Mouse (Mus musculus): Measurements from ENCODE around the gene Olfr282. TPM values are rescaled to one million over a fixed set of nuclear protein-coding genes. Genes with fewer than 3 reads are reported as not detected.
A peak's percentile ranks its signal among the peaks of the same experiment; 100 is the strongest.
"Not testable (repeated sequence)": the region's sequence is repeated elsewhere in the genome, so short reads cannot be mapped to it uniquely, and the experiment has no call there.

The Olfr282 gene
- polyA plus RNA-seq (2012; rRNA removed): not detected in 2 replicates

GRCm38 (mm10) chr15:98430925-98431324, at the start of gene Olfr282:
TSS of gene Olfr282 (plus strand) at chr15:98431225.
- H3K27me3 ChIP-seq (ENCODE audit: control insufficient read depth, insufficient read depth, low read length); H3K4me1 ChIP-seq (ENCODE audit: control insufficient read depth, insufficient read depth, low read length); DNase-seq; H3K27ac ChIP-seq (ENCODE audit: insufficient read depth, low read length); H3K4me3 ChIP-seq (replicated peaks; ENCODE audit: insufficient read depth, low read depth, low read length): not testable (repeated sequence)
- 73% methylated on average over 5 of the region's 5 CpGs for WGBS

GRCm38 (mm10) chr15:98387621-98388020, 43.4 kb upstream of the Olfr282 start:
- Histone ChIP-seq H3K27ac (ENCODE audit: insufficient read depth, low read length) (no peak overlapping the region), H3K4me1 (ENCODE audit: control insufficient read depth, insufficient read depth, low read length) (no peaks in the 10 kb centered on the region), H3K27me3 (ENCODE audit: control insufficient read depth, insufficient read depth, low read length) (no peaks in the 10 kb centered on the region), H3K4me3 (replicated peaks; ENCODE audit: insufficient read depth, low read depth, low read length) (no peak overlapping the region)
- WGBS: 81% methylated on average over 2 of the region's 2 CpGs
- TF ChIP-seq CTCF (IDR thresholded peaks at IDR 0.05; ENCODE audit: borderline replicate concordance, insufficient read depth, low read depth, low read length): no peak
- no peak for TF ChIP-seq POLR2A (IDR thresholded peaks at IDR 0.05; ENCODE audit: borderline replicate concordance, insufficient read depth, low read length)
- DNase-seq: no peak

DNA sequence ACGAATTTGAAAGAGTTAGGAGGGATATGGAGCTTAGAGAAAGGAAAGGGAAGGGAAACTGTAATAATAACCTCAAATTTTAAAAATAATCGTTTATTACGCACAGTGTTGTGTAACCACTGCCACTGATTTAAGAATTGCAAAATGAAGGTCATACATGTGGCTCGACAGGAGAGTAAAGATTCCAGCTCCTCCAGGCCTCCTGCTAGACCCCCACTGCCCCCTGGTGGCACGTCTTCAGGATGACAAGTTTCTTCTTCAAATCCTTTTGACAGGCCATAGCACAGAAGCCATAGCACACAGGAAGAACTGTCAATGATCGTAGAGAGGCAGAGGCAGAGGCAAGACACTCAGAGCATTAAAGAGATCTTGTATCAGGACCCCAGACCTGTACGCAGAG, 41.2 kb upstream of the Olfr282 start:
- no peak overlapping the region for H3K4me3 ChIP-seq (replicated peaks; ENCODE audit: insufficient read depth, low read depth, low read length)
- DNase-seq: peak; percentile 52 to 53
- 33% methylated on average over 7 of the region's 7 CpGs for WGBS
- TF ChIP-seq CTCF (IDR thresholded peaks at IDR 0.05; ENCODE audit: borderline replicate concordance, insufficient read depth, low read depth, low read length) (peak; percentile 81), POLR2A (IDR thresholded peaks at IDR 0.05; ENCODE audit: borderline replicate concordance, insufficient read depth, low read length) (no peak)
- no peaks in the 10 kb centered on the region for H3K27me3 ChIP-seq (ENCODE audit: control insufficient read depth, insufficient read depth, low read length)
- H3K4me1 ChIP-seq (ENCODE audit: control insufficient read depth, insufficient read depth, low read length): no peaks in the 10 kb centered on the region
- no peak overlapping the region for H3K27ac ChIP-seq (ENCODE audit: insufficient read depth, low read length)

GRCm38 (mm10) chr15:98391081-98391902, 39.7 kb upstream of the Olfr282 start:
- TF ChIP-seq CTCF (IDR thresholded peaks at IDR 0.05; ENCODE audit: borderline replicate concordance, insufficient read depth, low read depth, low read length): no peak
- TF ChIP-seq POLR2A (IDR thresholded peaks at IDR 0.05; ENCODE audit: borderline replicate concordance, insufficient read depth, low read length): no peak
- H3K27ac ChIP-seq (ENCODE audit: insufficient read depth, low read length): no peak overlapping the region
- no peak overlapping the region for H3K4me3 ChIP-seq (replicated peaks; ENCODE audit: insufficient read depth, low read depth, low read length)
- no peak for DNase-seq
- WGBS: 49% methylated on average over 10 of the region's 10 CpGs
- no peaks in the 10 kb centered on the region for H3K27me3 ChIP-seq (ENCODE audit: control insufficient read depth, insufficient read depth, low read length)
- H3K4me1 ChIP-seq (ENCODE audit: control insufficient read depth, insufficient read depth, low read length): no peaks in the 10 kb centered on the region

DNA sequence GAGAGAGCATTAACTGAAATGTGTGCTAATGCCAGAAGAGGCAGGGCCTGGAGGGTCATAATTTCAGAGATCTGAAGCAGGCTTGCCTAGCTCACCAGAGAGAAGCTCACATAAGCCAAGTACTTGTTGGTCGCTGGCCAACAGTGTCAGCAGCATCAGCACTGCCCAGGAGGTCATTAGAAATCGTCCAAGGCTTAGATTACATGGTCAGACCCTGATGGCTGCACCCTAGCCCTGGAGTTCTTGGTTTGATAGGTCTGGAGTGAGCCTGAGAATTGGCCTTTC, 39.2 kb upstream of the Olfr282 start:
- Histone ChIP-seq H3K27ac (ENCODE audit: insufficient read depth, low read length) (no peak overlapping the region), H3K4me3 (replicated peaks; ENCODE audit: insufficient read depth, low read depth, low read length) (no peak overlapping the region)
- WGBS: 14% methylated on average over 2 of the region's 2 CpGs

DNA sequence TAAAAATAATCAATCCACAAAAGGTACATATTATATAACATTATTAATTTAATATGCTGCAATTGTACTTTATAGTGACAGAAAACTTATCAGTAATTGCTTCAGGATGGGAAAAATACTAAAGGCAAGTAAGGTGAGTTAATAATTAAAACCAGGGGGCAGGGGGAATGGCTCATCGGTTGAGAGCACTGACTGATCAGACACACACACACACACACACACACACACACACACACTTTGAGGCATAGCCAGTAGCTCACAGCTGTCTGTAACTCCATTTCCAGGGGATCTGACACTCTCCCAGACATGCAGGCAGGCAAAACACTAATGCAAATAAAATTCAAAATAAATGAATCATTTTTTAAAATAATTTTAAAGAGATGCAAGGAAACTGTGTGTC, 33.9 kb upstream of the Olfr282 start:
- 42% methylated on average over 1 of the region's 1 CpGs for WGBS

More for the DNA sequence above, 39.2 kb upstream of the Olfr282 start:
- H3K27me3 ChIP-seq (ENCODE audit: control insufficient read depth, insufficient read depth, low read length): no peaks in the 10 kb centered on the region
- no peaks in the 10 kb centered on the region for H3K4me1 ChIP-seq (ENCODE audit: control insufficient read depth, insufficient read depth, low read length)
- TF ChIP-seq CTCF (IDR thresholded peaks at IDR 0.05; ENCODE audit: borderline replicate concordance, insufficient read depth, low read depth, low read length) (no peak), POLR2A (IDR thresholded peaks at IDR 0.05; ENCODE audit: borderline replicate concordance, insufficient read depth, low read length) (no peak)
- no peak for DNase-seq

GRCm38 (mm10) chr15:98402356-98402755, 28.7 kb upstream of the Olfr282 start:
- Histone ChIP-seq H3K27me3 (ENCODE audit: control insufficient read depth, insufficient read depth, low read length) (no peaks in the 10 kb centered on the region), H3K4me3 (replicated peaks; ENCODE audit: insufficient read depth, low read depth, low read length) (no peak overlapping the region), H3K27ac (ENCODE audit: insufficient read depth, low read length) (no peak overlapping the region), H3K4me1 (ENCODE audit: control insufficient read depth, insufficient read depth, low read length) (no peaks in the 10 kb centered on the region)
- 67% methylated on average over 10 of the region's 10 CpGs for WGBS
- TF ChIP-seq POLR2A (IDR thresholded peaks at IDR 0.05; ENCODE audit: borderline replicate concordance, insufficient read depth, low read length): no peak
- no peak for TF ChIP-seq CTCF (IDR thresholded peaks at IDR 0.05; ENCODE audit: borderline replicate concordance, insufficient read depth, low read depth, low read length)
- no peak for DNase-seq

More for the DNA sequence above, 33.9 kb upstream of the Olfr282 start:
- no peak overlapping the region for H3K4me3 ChIP-seq (replicated peaks; ENCODE audit: insufficient read depth, low read depth, low read length)
- TF ChIP-seq POLR2A (IDR thresholded peaks at IDR 0.05; ENCODE audit: borderline replicate concordance, insufficient read depth, low read length): no peak
- TF ChIP-seq CTCF (IDR thresholded peaks at IDR 0.05; ENCODE audit: borderline replicate concordance, insufficient read depth, low read depth, low read length): no peak
- H3K27me3 ChIP-seq (ENCODE audit: control insufficient read depth, insufficient read depth, low read length): no peaks in the 10 kb centered on the region
- H3K4me1 ChIP-seq (ENCODE audit: control insufficient read depth, insufficient read depth, low read length): no peaks in the 10 kb centered on the region
- no peak overlapping the region for H3K27ac ChIP-seq (ENCODE audit: insufficient read depth, low read length)
- DNase-seq: no peak

GRCm38 (mm10) chr15:98408406-98409060, 22.5 kb upstream of the Olfr282 start:
- DNase-seq: no peak
- no peak overlapping the region for H3K4me3 ChIP-seq (replicated peaks; ENCODE audit: insufficient read depth, low read depth, low read length)
- H3K27me3 ChIP-seq (ENCODE audit: control insufficient read depth, insufficient read depth, low read length): no peaks in the 10 kb centered on the region
- TF ChIP-seq POLR2A (IDR thresholded peaks at IDR 0.05; ENCODE audit: borderline replicate concordance, insufficient read depth, low read length) (no peak), CTCF (IDR thresholded peaks at IDR 0.05; ENCODE audit: borderline replicate concordance, insufficient read depth, low read depth, low read length) (peak; percentile 28; the same call in 1 of the 2 replicates)
- no peak overlapping the region for H3K27ac ChIP-seq (ENCODE audit: insufficient read depth, low read length)
- WGBS: 74% methylated on average over 17 of the region's 17 CpGs
- no peaks in the 10 kb centered on the region for H3K4me1 ChIP-seq (ENCODE audit: control insufficient read depth, insufficient read depth, low read length)
